Mouse (Mus musculus) small intestine, adult 2 months (tissue): Measurements from ENCODE around the gene Pitpnc1. TPM values are rescaled to one million over a fixed set of nuclear protein-coding genes. Genes with fewer than 3 reads are reported as not detected.

Source experiments
- H3K27ac ChIP-seq: fragments of 200-500 bp; 2 replicates; pipeline ENCODE4 v1.5.1; 2012; ENCODE audit warnings: low read depth, low read length, control low read depth, inconsistent platforms; ENCODE audit not compliant: insufficient read depth
- H3K27me3 ChIP-seq: fragments of 200-500 bp; 2 replicates; pipeline ENCODE4 v1.6.1; 2012; ENCODE audit warnings: mild to moderate bottlenecking, moderate library complexity, low read length, inconsistent platforms; ENCODE audit not compliant: control insufficient read depth, insufficient read depth
- H3K36me3 ChIP-seq: fragments of 200-500 bp; 2 replicates; pipeline ENCODE4 v1.6.1; 2012; ENCODE audit warnings: mild to moderate bottlenecking, low read length, control low read depth, inconsistent platforms; ENCODE audit not compliant: control insufficient read depth, insufficient read depth
- H3K4me1 ChIP-seq: fragments of 200-500 bp; 2 replicates; pipeline ENCODE4 v1.6.1; 2012; ENCODE audit warnings: low read length, inconsistent platforms, mixed read lengths; ENCODE audit not compliant: control insufficient read depth, insufficient read depth, insufficient read length
- H3K4me3 ChIP-seq: fragments of 200-500 bp; 2 replicates; pipeline ENCODE4 v1.5.1; 2012; ENCODE audit warnings: low read depth, mild to moderate bottlenecking, control low read depth, inconsistent platforms, low read length, moderate library complexity
- CTCF ChIP-seq: fragments of 200-500 bp; IDR thresholded peaks from 2 replicates; pipeline ENCODE4 v1.5.1; 2012; ENCODE audit warnings: low read depth, mild to moderate bottlenecking, control low read depth, inconsistent platforms, low read length, moderate library complexity, mixed read lengths; ENCODE audit not compliant: insufficient replicate concordance, insufficient read length; ENCODE audit errors: extremely low read depth
- POLR2A ChIP-seq: fragments of 200-500 bp; IDR thresholded peaks from 2 replicates; pipeline ENCODE4 v1.6.1; 2012; ENCODE audit warnings: low read depth, mild to moderate bottlenecking, control low read depth, inconsistent platforms, low read length, moderate library complexity
- WGBS: fragments of 180-500 bp; shearing (Covaris S2); methylation state at CpG from one replicate; pipeline ENCODE4 v1.1.7; 2018; 5-methylcytosine and 5-hydroxymethylcytosine counted together
- polyA plus RNA-seq: library from polyadenylated mRNA; depleted of rRNA; stranded (reverse); fragments of >200 nt; gene quantifications from 2 replicates; pipeline ENCODE4 v1.2.3, GENCODE M21; 2012

Pitpnc1 gene
- polyA plus RNA-seq, 1 experiment, result 1.5 TPM

GRCm38 (mm10) chr11:107458986-107459385 lies 11.5 kb downstream of the Pitpnc1 start:
- peak overlapping the region; percentile 52; the same call in 1 of the 2 replicates for H3K27ac ChIP-seq
- no peaks in the 10 kb centered on the region for H3K27me3 ChIP-seq
- no peaks in the 10 kb centered on the region for H3K36me3 ChIP-seq
- no peaks in the 10 kb centered on the region for H3K4me1 ChIP-seq
- 75% methylated on average over 7 of the region's 7 CpGs for WGBS
- TF ChIP-seq POLR2A (no peak), CTCF (no peak)
- H3K4me3 ChIP-seq, result no peak overlapping the region

DNA sequence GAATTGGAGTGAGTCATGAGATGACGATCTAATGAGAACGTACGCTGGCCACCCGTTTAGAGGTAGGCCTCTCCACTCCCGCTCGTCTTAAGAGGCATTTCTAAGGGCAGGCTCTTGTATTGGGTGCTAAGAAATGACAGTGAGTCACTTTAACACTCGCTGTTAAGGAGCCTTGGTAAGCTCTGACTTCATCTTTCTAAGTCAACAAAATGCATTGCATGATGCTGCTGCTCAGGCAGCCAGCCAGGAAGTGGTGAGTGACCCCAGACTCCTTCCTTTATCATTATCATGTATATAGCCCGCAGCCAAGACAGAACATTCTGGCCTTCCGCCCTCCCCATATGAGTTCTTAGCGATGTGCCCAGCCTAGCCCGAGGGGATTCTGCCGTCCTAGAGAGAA lies 12.2 kb downstream of the Pitpnc1 start:
- no peaks in the 10 kb centered on the region for H3K27me3 ChIP-seq
- WGBS, result 75% methylated on average over 12 of the region's 12 CpGs
- no peaks in the 10 kb centered on the region for H3K4me1 ChIP-seq
- H3K27ac ChIP-seq, result peak overlapping the region; percentile 56
- no peak overlapping the region for H3K4me3 ChIP-seq
- H3K36me3 ChIP-seq, result no peaks in the 10 kb centered on the region
- TF ChIP-seq POLR2A, result no peak
- TF ChIP-seq CTCF, result no peak

GRCm38 (mm10) chr11:107457282-107457681 lies 13.2 kb downstream of the Pitpnc1 start:
- no peaks in the 10 kb centered on the region for H3K36me3 ChIP-seq
- H3K4me3 ChIP-seq, result no peak overlapping the region
- 32% methylated on average over 3 of the region's 3 CpGs for WGBS
- TF ChIP-seq CTCF (no peak), POLR2A (no peak)
- H3K27me3 ChIP-seq, result no peaks in the 10 kb centered on the region
- no peaks in the 10 kb centered on the region for H3K4me1 ChIP-seq
- H3K27ac ChIP-seq, result no peak overlapping the region

- TF ChIP-seq CTCF (no peak), POLR2A (no peak)
- WGBS, result 31% methylated on average over 18 of the region's 19 CpGs
Measured at GRCm38 (mm10) chr11:107454546-107455462, 15.7 kb downstream of the Pitpnc1 start.

DNA sequence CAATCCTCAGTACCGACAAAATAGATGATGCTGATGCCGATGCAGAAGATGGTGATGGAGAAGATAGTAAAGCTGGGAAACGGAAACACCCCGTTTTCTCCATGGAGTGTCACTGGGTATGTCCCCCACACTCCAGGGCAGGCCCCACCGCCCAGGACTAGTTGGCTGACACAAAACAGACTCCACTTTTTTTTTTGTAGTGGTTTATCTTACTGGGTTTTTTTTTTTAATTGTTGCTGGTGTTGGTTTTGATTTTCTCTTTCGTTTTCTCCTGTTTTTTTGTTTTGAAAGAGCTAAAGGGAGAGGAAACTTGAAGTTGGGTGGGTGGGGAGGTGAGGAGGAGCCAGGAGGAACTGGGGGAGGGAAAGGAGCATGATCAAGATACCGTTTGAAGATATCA lies 18.4 kb downstream of the Pitpnc1 start:
- 75% methylated on average over 7 of the region's 7 CpGs for WGBS
- H3K27me3 ChIP-seq, result no peaks in the 10 kb centered on the region
- TF ChIP-seq POLR2A, result no peak
- TF ChIP-seq CTCF, result no peak
- H3K36me3 ChIP-seq, result no peaks in the 10 kb centered on the region
- H3K4me3 ChIP-seq, result no peak overlapping the region
- peaks cover 2% of the 10 kb centered on the region; the same call in 1 of the 2 replicates for H3K4me1 ChIP-seq
- H3K27ac ChIP-seq, result peak overlapping the region; percentile 85

More at GRCm38 (mm10) chr11:107454546-107455462, 15.7 kb downstream of the Pitpnc1 start:
- H3K27me3 ChIP-seq, result no peaks in the 10 kb centered on the region
- no peaks in the 10 kb centered on the region for H3K36me3 ChIP-seq
- H3K4me1 ChIP-seq, result no peaks in the 10 kb centered on the region
- H3K4me3 ChIP-seq, result 0 out of 2 replicates have a peak overlapping the region, but pooled peaks have one; percentile 15
- no peak overlapping the region for H3K27ac ChIP-seq

- peak overlapping the region; percentile 85 for H3K27ac ChIP-seq
- peak overlapping the region; percentile 6; the same call in 1 of the 2 replicates for H3K4me3 ChIP-seq
- peaks cover 4% of the 10 kb centered on the region; the same call in 1 of the 2 replicates for H3K4me1 ChIP-seq
- H3K36me3 ChIP-seq, result no peaks in the 10 kb centered on the region
- TF ChIP-seq CTCF (no peak), POLR2A (no peak)
- WGBS, result 36% methylated on average over 10 of the region's 10 CpGs
- H3K27me3 ChIP-seq, result no peaks in the 10 kb centered on the region
Measured at GRCm38 (mm10) chr11:107451106-107451505, 19.4 kb downstream of the Pitpnc1 start.

GRCm38 (mm10) chr11:107450097-107450496 lies 20.4 kb downstream of the Pitpnc1 start:
- no peak overlapping the region for H3K4me3 ChIP-seq
- peaks cover 4% of the 10 kb centered on the region; the same call in 1 of the 2 replicates for H3K4me1 ChIP-seq
- no peaks in the 10 kb centered on the region for H3K27me3 ChIP-seq
- TF ChIP-seq POLR2A, result no peak
- no peak for TF ChIP-seq CTCF
- peak overlapping the region; percentile 56 for H3K27ac ChIP-seq
- 74% methylated on average over 6 of the region's 6 CpGs for WGBS
- no peaks in the 10 kb centered on the region for H3K36me3 ChIP-seq
